Mouse (Mus musculus) thymus, postnatal 4 days (tissue): ENCODE results near the gene Bach2.

ENCODE experiments used
- DNase-seq: peaks from one replicate; pipeline ENCODE4 v3.0.0; 2021

Gene Bach2

GRCm38 (mm10) chr4:32439974-32440739, 201.6 kb downstream of the Bach2 start:
- no peak for DNase-seq

GRCm38 (mm10) chr4:32440740-32441072, 202.1 kb downstream of the Bach2 start:
- no peak for DNase-seq

DNA sequence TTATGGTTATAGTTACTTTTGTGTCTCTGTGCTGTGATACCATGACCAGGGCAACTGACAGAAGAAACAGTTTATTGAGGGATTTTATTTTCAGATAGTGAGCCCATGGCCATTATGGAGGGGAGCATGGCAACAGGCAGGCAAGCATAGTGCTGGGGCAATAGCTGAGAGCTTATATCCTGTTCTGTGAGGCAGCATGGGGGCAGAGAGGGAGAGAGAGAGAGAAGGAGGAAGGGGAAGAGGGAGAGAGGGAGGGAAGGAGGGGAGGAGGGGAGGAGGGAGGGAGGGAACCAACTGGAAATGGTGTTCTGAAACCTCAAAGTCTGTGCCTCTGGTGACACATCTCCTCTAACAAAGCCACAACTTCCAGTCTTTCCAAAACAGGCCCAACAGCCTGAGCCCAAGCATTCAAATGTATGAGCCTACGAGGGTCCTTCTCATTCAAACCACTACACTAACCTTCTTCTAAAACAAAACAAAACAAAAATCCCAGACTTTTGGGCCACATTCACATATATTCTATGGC, 206.1 kb downstream of the Bach2 start:
- DNase-seq: no peak

DNA sequence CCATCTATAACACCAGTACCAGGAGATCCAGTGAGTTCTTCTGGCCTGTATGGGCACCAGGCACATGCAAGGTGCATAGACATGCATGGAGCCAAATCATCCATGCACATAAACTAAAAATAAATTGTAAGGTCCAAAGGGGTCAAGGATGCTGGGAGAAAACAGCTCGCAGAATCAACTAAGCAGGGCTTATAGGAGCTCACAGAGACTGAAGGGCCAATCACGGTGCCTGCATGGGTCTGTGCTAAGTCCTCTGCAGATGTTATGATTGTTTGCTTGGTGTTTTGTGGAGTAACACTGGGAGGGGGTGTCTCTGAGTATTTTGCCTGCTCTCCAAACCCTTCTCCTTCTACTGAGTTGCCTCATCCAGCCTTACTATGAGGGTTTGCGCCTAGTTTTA, 209.2 kb downstream of the Bach2 start:
- no peak for DNase-seq

- DNase-seq: no peak
Observed at GRCm38 (mm10) chr4:32461986-32462385, 223.4 kb downstream of the Bach2 start.

GRCm38 (mm10) chr4:32463065-32463464, 224.5 kb downstream of the Bach2 start:
- no peak for DNase-seq

DNA sequence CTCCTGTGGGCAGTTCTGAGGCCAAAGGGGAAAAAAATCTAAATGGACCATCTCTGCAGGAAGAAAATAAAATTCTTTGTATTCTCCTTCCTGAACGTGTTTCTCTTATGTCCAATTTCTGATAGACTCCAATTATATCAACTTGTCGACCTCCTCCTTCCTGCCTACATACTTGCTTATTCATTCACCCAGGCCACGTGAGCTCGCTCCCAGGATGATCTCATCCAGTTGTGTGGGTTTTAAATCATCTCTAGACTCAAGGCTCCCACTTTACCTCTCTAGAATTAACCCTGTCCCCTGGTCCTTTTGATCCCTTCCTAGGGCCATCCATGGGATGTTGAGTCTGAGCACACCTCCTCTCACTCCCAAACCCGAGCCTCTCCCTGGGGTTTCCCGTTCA, 225.9 kb downstream of the Bach2 start:
- no peak for DNase-seq

- DNase-seq: no peak
Observed at GRCm38 (mm10) chr4:32466031-32466430, 227.4 kb downstream of the Bach2 start.

- no peak for DNase-seq
Observed at GRCm38 (mm10) chr4:32477977-32478660, 239.5 kb downstream of the Bach2 start.

- no peak for DNase-seq
Observed at GRCm38 (mm10) chr4:32479231-32479630, 240.6 kb downstream of the Bach2 start.

- no peak for DNase-seq
Observed at GRCm38 (mm10) chr4:32479801-32480700, 241.4 kb downstream of the Bach2 start.

- peak; percentile 13 for DNase-seq
Observed at GRCm38 (mm10) chr4:32481366-32482055, 242.9 kb downstream of the Bach2 start.

DNA sequence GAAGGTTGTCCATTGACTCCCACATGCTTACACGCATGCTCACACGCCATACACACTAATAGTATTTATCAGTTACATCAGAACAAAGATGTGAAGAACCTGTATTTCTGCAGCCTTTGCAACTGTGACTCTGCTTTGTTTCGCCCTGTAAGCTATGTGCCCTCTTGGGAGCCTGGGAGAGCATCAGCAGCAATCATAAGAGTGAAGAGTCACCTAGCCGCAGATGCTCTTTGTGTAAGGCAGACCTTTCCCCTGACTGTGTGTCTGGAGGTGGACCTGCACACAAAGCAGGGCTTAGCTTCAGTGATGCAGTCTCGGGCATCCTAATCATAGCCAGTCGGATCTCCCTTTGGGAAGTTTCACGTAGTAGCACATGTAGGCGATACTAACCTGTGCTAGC, 243.5 kb downstream of the Bach2 start:
- no peak for DNase-seq

DNA sequence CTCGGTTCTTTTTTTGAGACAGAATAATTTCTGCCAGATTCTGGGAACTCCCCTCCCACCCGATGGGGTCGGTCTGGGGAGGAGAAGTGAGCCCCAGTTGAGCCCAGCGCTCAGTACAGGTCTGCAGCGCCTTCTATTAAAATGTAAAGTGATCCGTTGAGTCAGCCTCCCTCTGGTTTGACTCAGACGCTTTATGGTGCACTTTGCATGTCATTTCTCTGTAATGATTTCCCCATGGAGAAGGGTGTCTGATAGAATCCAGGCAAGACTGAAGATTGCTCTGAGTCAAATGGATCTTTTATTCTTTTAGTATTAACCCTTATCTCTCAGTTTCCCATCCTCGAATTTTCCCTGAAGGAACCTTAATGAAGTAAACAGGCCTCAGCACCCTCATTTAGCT, 244.3 kb downstream of the Bach2 start:
- DNase-seq: no peak

DNA sequence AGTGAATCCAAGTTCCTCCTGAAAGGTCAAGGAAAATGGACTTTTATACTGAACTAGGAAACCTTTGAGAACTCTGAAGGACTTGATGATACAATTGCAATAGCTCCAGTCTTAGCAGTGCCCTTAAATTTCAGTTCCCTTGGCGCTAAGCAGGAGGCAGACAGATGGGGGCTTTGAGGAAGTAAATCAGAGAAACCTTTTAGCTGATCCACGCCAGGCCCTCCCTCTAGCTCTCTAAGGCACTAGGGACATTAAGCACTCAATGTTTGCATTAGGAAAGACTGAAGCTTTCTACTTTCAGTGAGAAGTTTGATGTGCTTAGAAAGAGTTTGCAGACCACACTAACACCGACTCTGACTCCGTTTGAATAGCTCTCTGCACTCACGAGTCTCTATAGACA, 247.2 kb downstream of the Bach2 start:
- no peak for DNase-seq

DNA sequence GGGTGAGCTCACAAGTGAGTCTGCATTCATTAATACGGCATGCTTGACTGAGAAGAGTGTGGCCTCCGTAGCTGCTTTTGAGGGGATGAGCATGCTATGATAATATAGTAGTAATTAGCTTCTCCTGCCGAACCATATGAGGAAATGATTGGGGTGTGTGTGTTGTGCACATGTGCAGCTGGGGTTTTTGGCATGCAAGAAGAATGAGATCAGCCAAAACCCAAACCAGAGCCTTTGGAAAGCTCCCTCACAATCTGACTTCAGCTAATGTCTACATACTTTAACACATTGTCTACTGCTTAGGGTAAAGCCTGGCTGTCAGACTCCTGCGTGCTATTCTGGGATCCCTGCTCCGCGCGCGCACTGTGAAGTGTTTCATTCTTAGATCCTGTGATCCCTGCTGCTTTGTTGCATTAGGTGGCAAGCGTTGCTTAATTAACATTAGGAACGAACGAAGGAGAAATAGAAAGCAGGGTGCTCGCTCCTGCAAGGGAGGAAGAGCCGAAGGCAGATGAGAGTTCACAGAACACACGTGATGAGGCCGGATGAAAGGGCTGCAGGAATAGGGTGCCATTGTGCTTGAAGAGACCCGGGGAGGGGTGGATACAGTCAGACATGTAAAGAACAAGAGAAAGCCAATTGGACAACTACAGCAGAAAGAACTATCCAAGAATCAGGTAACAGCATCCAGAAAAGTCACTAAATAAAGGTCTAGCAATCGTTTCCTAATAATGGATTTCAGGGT, 248.2 kb downstream of the Bach2 start:
- no peak for DNase-seq

DNA sequence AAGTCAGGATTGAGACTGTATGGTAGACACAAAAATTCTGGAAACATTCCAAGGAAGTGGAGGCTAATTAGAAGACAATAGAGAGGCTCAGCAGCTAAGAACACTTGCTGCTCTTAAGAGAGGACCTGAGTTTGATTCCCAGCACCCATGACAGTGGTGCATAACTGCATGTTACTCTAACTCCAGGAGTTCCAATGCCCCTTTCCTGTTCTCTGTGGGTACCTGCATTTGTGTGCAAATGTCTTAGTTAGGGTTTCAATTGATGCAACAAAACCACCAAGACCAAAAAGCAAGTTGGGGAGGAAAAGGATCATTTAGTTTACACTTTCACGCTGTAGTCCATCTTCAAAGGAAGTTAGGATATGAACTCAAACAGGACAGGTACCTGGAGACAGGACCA, 250.6 kb downstream of the Bach2 start:
- DNase-seq: no peak

DNA sequence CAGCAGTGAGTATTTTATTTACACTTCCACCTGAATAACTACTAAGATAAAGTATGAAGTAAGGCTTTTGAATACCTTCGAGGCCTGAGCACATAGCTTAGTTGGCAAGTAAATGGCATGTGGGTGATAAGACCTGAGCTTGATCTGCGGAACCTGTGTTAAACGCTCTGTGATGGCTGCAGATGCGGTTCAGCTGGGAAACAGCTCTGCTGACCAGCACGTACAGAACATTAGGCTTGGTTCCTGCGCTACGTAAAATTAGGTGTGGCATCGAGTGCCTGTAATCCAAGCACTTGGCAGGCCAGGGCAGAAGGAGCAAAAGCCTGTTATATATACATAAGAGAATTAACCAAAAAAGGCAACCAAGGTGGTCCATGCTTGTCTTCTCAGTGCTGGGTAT, 252.6 kb downstream of the Bach2 start:
- DNase-seq: no peak

DNA sequence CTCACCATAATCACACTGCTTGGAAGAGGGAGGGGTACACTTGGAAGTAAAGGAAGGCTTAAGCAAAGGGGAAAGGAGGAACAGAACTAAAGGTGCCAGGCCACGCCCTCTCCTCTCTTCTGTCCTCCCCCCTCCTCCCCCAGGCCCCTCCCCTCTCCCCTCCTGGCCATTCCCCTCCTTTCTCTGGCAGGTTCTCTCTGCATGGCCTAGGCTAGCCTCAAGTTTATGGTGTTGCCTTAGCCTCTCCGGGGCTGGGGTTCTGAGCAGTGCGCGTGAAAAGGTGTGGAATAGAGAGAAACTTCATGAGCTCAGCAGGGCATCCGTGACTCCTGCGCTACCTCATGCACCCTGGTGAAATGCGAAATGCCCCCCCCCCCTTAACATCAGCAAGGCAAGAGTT, 254.2 kb downstream of the Bach2 start:
- DNase-seq: no peak

DNA sequence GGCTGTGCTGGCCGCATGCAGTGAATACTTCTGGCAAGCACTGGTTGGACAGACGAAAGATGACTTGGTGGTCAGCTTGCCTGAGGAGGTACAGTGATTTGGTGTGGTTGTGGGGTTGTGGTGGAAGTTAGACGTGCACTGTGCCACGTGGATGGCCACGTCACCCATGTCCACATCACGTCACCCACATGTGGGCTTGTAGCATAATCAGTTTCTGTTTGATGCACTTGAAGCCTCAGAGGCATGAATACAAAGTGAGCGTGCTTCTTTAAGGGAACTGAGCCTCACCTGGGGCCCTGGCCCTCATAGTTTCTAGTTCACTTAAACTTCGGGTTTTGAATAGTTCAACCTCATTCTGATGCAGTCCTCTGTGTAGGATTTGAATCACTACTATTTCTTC, 263.2 kb downstream of the Bach2 start:
- DNase-seq: no peak

- no peak for DNase-seq
Observed at GRCm38 (mm10) chr4:32502181-32502580, 263.6 kb downstream of the Bach2 start.

GRCm38 (mm10) chr4:32504236-32504635, 265.6 kb downstream of the Bach2 start:
- no peak for DNase-seq
